Mouse (Mus musculus) spleen, adult 2 months (tissue): ENCODE data around the gene Sh3bp1.

ENCODE experiments used
- CTCF ChIP-seq: fragments of 200-500 bp; IDR thresholded peaks from 2 replicates; pipeline ENCODE4 v1.5.1; 2011; ENCODE audit warnings: mild to moderate bottlenecking, inconsistent platforms; ENCODE audit not compliant: insufficient read depth, insufficient read length, insufficient replicate concordance; ENCODE audit errors: extremely low read depth
- POLR2A ChIP-seq: fragments of 200-500 bp; IDR thresholded peaks from 2 replicates; pipeline ENCODE4 v1.6.1; 2011; ENCODE audit warnings: low read depth, low read length, inconsistent platforms

GRCm38 (mm10) chr15:78876991-78877809 is 22.4 kb upstream of the Sh3bp1 start, which contains the start of gene Gga1:
- TF ChIP-seq POLR2A (peak; percentile 62), CTCF (no peak)
